12 mouse cellular contexts compared by ENCODE assay signal in the genomic region with DNA sequence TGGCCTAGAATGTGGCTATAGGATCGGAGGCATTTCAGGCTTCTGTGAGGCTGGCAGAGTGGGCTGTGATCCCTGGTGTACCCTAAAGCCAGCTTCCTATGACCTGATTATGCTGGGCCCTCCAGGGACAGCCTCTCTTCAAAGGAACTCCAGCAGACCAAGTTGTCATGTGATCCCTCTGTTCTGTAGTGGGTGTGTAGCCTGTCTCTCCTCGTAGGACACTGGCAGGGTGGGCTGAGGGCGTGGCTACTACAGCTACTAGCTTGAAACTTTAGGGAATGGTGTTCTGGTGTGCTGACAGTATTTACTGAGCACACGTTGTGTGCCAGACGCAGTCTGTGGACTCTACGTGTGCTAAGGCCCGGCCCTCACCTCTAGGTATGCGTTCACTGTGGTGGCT. TPM values are rescaled to one million over a fixed set of nuclear protein-coding genes. Genes with fewer than 3 reads are reported as not detected.
A peak's percentile ranks its signal among the peaks of the same experiment; 100 is the strongest.
DNase-seq lines count a peak whose midpoint lies in the region; ATAC-seq and TF ChIP-seq lines count a peak whose summit lies in the region.
"Had no signal": no experiment of that assay in that cellular context is flagged by ENCODE, and none has a peak within 500 bp of the region (broad histone marks: within the 10 kb centered on the region; RNA-seq: fewer than 3 reads in every experiment).

No protein-coding gene starts in this region.

- peaks cover 88% of the 10 kb centered on the region for H3K4me1 ChIP-seq in heart, embryonic 15.5 days (replicated peaks)
- peaks cover 75% of the 10 kb centered on the region for H3K4me1 ChIP-seq in neural tube, embryonic 13.5 days (replicated peaks)
- peaks cover 62% of the 10 kb centered on the region for H3K4me1 ChIP-seq in neural tube, embryonic 15.5 days
- peaks cover 40% of the 10 kb centered on the region for H3K4me1 ChIP-seq in intestine, postnatal 0 days (replicated peaks; ENCODE audit: control insufficient read depth, insufficient read depth, low read length)
- H3K4me1 ChIP-seq in kidney, embryonic 14.5 days (ENCODE audit: control insufficient read depth, insufficient read depth, low read length), result peaks cover 39% of the 10 kb centered on the region

- H3K4me3 ChIP-seq in heart, embryonic 15.5 days, result no peak overlapping the region
- no peak overlapping the region for H3K4me3 ChIP-seq in neural tube, embryonic 13.5 days
- no peak overlapping the region for H3K4me3 ChIP-seq in neural tube, embryonic 15.5 days (replicated peaks)
- H3K4me3 ChIP-seq in intestine, postnatal 0 days (ENCODE audit: low read depth, low read length), result no peak overlapping the region
- no peak overlapping the region for H3K4me3 ChIP-seq in kidney, embryonic 14.5 days (ENCODE audit: low read length)
- H3K4me3 ChIP-seq: hindbrain, embryonic 15.5 days; stomach, embryonic 15.5 days had no signal

- H3K27ac ChIP-seq in heart, embryonic 15.5 days, result 0 out of 2 replicates have a peak overlapping the region, but pooled peaks have one; percentile 2
- H3K27ac ChIP-seq in neural tube, embryonic 13.5 days (replicated peaks), result no peak overlapping the region
- no peak overlapping the region for H3K27ac ChIP-seq in neural tube, embryonic 15.5 days (replicated peaks)
- no peak overlapping the region for H3K27ac ChIP-seq in intestine, postnatal 0 days (ENCODE audit: low read depth, low read length)
- no peak overlapping the region for H3K27ac ChIP-seq in kidney, embryonic 14.5 days (ENCODE audit: low read depth, low read length)
- H3K27ac ChIP-seq: hindbrain, embryonic 15.5 days; kidney, postnatal 0 days; stomach, embryonic 15.5 days had no signal

- no peak for ATAC-seq in heart, embryonic 15.5 days (replicated peaks; ENCODE audit: insufficient number of reproducible peaks, insufficient read depth, low FRiP score, low read depth)
- no peak for ATAC-seq in neural tube, embryonic 13.5 days (ENCODE audit: low read depth)
- ATAC-seq in neural tube, embryonic 15.5 days (ENCODE audit: low FRiP score), result no peak
- no peak for ATAC-seq in intestine, postnatal 0 days
- ATAC-seq in kidney, embryonic 14.5 days (ENCODE audit: low FRiP score, low TSS enrichment), result no peak

- H3K9ac ChIP-seq in heart, embryonic 15.5 days, result no peak overlapping the region
- H3K9ac ChIP-seq in neural tube, embryonic 13.5 days, result peak overlapping the region; percentile 28; the same call in 1 of the 2 replicates
- H3K9ac ChIP-seq in neural tube, embryonic 15.5 days (replicated peaks), result no peak overlapping the region
- H3K9ac ChIP-seq in intestine, postnatal 0 days (ENCODE audit: low read depth, low read length), result no peak overlapping the region
- H3K9ac ChIP-seq in kidney, embryonic 14.5 days (ENCODE audit: low read depth, low read length), result no peak overlapping the region
- H3K9ac ChIP-seq: hindbrain, embryonic 15.5 days; stomach, embryonic 15.5 days had no signal

- no peaks in the 10 kb centered on the region for H3K9me3 ChIP-seq in heart, embryonic 15.5 days (replicated peaks)
- no peaks in the 10 kb centered on the region for H3K9me3 ChIP-seq in neural tube, embryonic 13.5 days
- no peaks in the 10 kb centered on the region for H3K9me3 ChIP-seq in neural tube, embryonic 15.5 days (replicated peaks)
- no peaks in the 10 kb centered on the region for H3K9me3 ChIP-seq in intestine, postnatal 0 days (ENCODE audit: control insufficient read depth)
- no peaks in the 10 kb centered on the region for H3K9me3 ChIP-seq in kidney, embryonic 14.5 days (ENCODE audit: control insufficient read depth, low read length)
- H3K9me3 ChIP-seq: hindbrain, embryonic 15.5 days; stomach, embryonic 15.5 days had no signal

- no peak for DNase-seq in heart, adult 18-20 months
- no peak for DNase-seq in right cerebral cortex, postnatal 10 days (ENCODE audit: low spot score in 2 of 2)
- DNase-seq: lung, postnatal 4 days had no signal

- H3K27me3 ChIP-seq in heart, embryonic 15.5 days, result no peaks in the 10 kb centered on the region
- peaks cover 41% of the 10 kb centered on the region for H3K27me3 ChIP-seq in neural tube, embryonic 13.5 days
- H3K27me3 ChIP-seq in neural tube, embryonic 15.5 days (replicated peaks), result peaks cover 31% of the 10 kb centered on the region
- no peaks in the 10 kb centered on the region for H3K27me3 ChIP-seq in intestine, postnatal 0 days (replicated peaks; ENCODE audit: control insufficient read depth, insufficient read depth, low read length)
- peaks cover 14% of the 10 kb centered on the region for H3K27me3 ChIP-seq in kidney, embryonic 14.5 days (ENCODE audit: control insufficient read depth, insufficient read depth, low read length)
- H3K27me3 ChIP-seq: stomach, embryonic 15.5 days had no signal

- H3K36me3 ChIP-seq in heart, embryonic 15.5 days, result no peaks in the 10 kb centered on the region
- H3K36me3 ChIP-seq in neural tube, embryonic 13.5 days, result peaks cover 14% of the 10 kb centered on the region
- H3K36me3 ChIP-seq in neural tube, embryonic 15.5 days, result peaks cover 15% of the 10 kb centered on the region; the same call in 1 of the 2 replicates
- peaks cover 24% of the 10 kb centered on the region; the same call in 1 of the 2 replicates for H3K36me3 ChIP-seq in intestine, postnatal 0 days (ENCODE audit: control insufficient read depth, insufficient read depth)
- peaks cover 2% of the 10 kb centered on the region; the same call in 1 of the 2 replicates for H3K36me3 ChIP-seq in kidney, embryonic 14.5 days (ENCODE audit: control insufficient read depth, insufficient read depth, low read length)
- H3K36me3 ChIP-seq: hindbrain, embryonic 15.5 days; stomach, embryonic 15.5 days had no signal

- 54% methylated on average over 8 of the region's 8 CpGs for WGBS in heart, embryonic 15.5 days
- WGBS in neural tube, embryonic 13.5 days, result 75% methylated on average over 8 of the region's 8 CpGs
- WGBS in neural tube, embryonic 15.5 days, result 62% methylated on average over 8 of the region's 8 CpGs
- WGBS in intestine, postnatal 0 days, result 51% methylated on average over 8 of the region's 8 CpGs
- WGBS in kidney, embryonic 14.5 days, result 66% methylated on average over 8 of the region's 8 CpGs

- TF ChIP-seq CTCF in intestine, postnatal 0 days (IDR thresholded peaks at IDR 0.05; ENCODE audit: low read depth), result no peak

- H3K4me2 ChIP-seq in heart, embryonic 15.5 days, result 0 out of 2 replicates have a peak overlapping the region, but pooled peaks have one; percentile 2
- no peak overlapping the region for H3K4me2 ChIP-seq in neural tube, embryonic 13.5 days
- H3K4me2 ChIP-seq in neural tube, embryonic 15.5 days, result no peak overlapping the region
- peak overlapping the region; percentile 95 for H3K4me2 ChIP-seq in intestine, postnatal 0 days (replicated peaks; ENCODE audit: low read depth)
- no peak overlapping the region for H3K4me2 ChIP-seq in kidney, embryonic 14.5 days (replicated peaks; ENCODE audit: low read depth, low read length)
- H3K4me2 ChIP-seq: hindbrain, embryonic 15.5 days; stomach, embryonic 15.5 days had no signal

RNA-seq across cellular contexts. Expression of gene Mfsd12, which starts 3.4 kb away (rescaled TPM):
- 11.7 and 22.3 TPM in 2 replicates for polyA plus RNA-seq in heart, embryonic 15.5 days (2015; fragmentation: Nextera tagmentation; extraction: Ambion mirVana)
- 10 to 100 TPM; 11.0 to 12.7 TPM for total RNA-seq in heart, adult 18-20 months (2021)
- polyA plus RNA-seq in neural tube, embryonic 13.5 days (2015; fragmentation: Nextera tagmentation; extraction: Ambion mirVana), result 16.5 and 17.8 TPM in 2 replicates
- 22.9 and 29.4 TPM in 2 replicates for polyA plus RNA-seq in neural tube, embryonic 15.5 days (2015; fragmentation: Nextera tagmentation; extraction: Ambion mirVana)
- 29.6 and 32.8 TPM in 2 replicates for polyA plus RNA-seq in intestine, postnatal 0 days (2015; fragmentation: Nextera tagmentation; extraction: Ambion mirVana)
- 4.1 and 4.6 TPM in 2 replicates for polyA plus RNA-seq in kidney, embryonic 14.5 days (2014; fragmentation: Nextera tagmentation; extraction: Ambion mirVana)

RNA-seq across cellular contexts. Expression of gene 4930404N11Rik, which starts 4.9 kb away (rescaled TPM):
- 0.81 and 2.2 TPM in 2 replicates for polyA plus RNA-seq in heart, embryonic 15.5 days (2015; fragmentation: Nextera tagmentation; extraction: Ambion mirVana)
- total RNA-seq in heart, adult 18-20 months (2021), result under 1 TPM; 0.45 to 0.51 TPM
- 0.68 and 0.87 TPM in 2 replicates for polyA plus RNA-seq in neural tube, embryonic 13.5 days (2015; fragmentation: Nextera tagmentation; extraction: Ambion mirVana)
- polyA plus RNA-seq in neural tube, embryonic 15.5 days (2015; fragmentation: Nextera tagmentation; extraction: Ambion mirVana), result 1.3 and 1.5 TPM in 2 replicates
- polyA plus RNA-seq in intestine, postnatal 0 days (2015; fragmentation: Nextera tagmentation; extraction: Ambion mirVana), result 0.85 and 1.5 TPM in 2 replicates
- 0.14 and 0.30 TPM in 2 replicates for polyA plus RNA-seq in kidney, embryonic 14.5 days (2014; fragmentation: Nextera tagmentation; extraction: Ambion mirVana)

RNA-seq across cellular contexts. Expression of gene Hmg20b, which starts 10.4 kb away (rescaled TPM):
- 82.8 and 83.4 TPM in 2 replicates for polyA plus RNA-seq in heart, embryonic 15.5 days (2015; fragmentation: Nextera tagmentation; extraction: Ambion mirVana)
- total RNA-seq in heart, adult 18-20 months (2021), result 10 to 100 TPM; 57.1 to 62.2 TPM
- 46.5 and 51.5 TPM in 2 replicates for polyA plus RNA-seq in neural tube, embryonic 13.5 days (2015; fragmentation: Nextera tagmentation; extraction: Ambion mirVana)
- polyA plus RNA-seq in neural tube, embryonic 15.5 days (2015; fragmentation: Nextera tagmentation; extraction: Ambion mirVana), result 31.0 and 48.9 TPM in 2 replicates
- 99.8 and 111 TPM in 2 replicates for polyA plus RNA-seq in intestine, postnatal 0 days (2015; fragmentation: Nextera tagmentation; extraction: Ambion mirVana)
- 115 and 119 TPM in 2 replicates for polyA plus RNA-seq in kidney, embryonic 14.5 days (2014; fragmentation: Nextera tagmentation; extraction: Ambion mirVana)

RNA-seq across cellular contexts. Expression of gene Fzr1, which starts 17.6 kb away (rescaled TPM):
- polyA plus RNA-seq in heart, embryonic 15.5 days (2015; fragmentation: Nextera tagmentation; extraction: Ambion mirVana), result 66.5 and 84.1 TPM in 2 replicates
- total RNA-seq in heart, adult 18-20 months (2021), result 10 to 100 TPM; 27.6 to 35.6 TPM
- 105 and 112 TPM in 2 replicates for polyA plus RNA-seq in neural tube, embryonic 13.5 days (2015; fragmentation: Nextera tagmentation; extraction: Ambion mirVana)
- 132 and 146 TPM in 2 replicates for polyA plus RNA-seq in neural tube, embryonic 15.5 days (2015; fragmentation: Nextera tagmentation; extraction: Ambion mirVana)
- polyA plus RNA-seq in intestine, postnatal 0 days (2015; fragmentation: Nextera tagmentation; extraction: Ambion mirVana), result 40.8 and 45.2 TPM in 2 replicates
- 101 and 108 TPM in 2 replicates for polyA plus RNA-seq in kidney, embryonic 14.5 days (2014; fragmentation: Nextera tagmentation; extraction: Ambion mirVana)

RNA-seq across cellular contexts. Expression of gene Gipc3, which starts 17.7 kb away (rescaled TPM):
- 0.04 TPM in 1 of 2 replicates, not detected in the other for polyA plus RNA-seq in heart, embryonic 15.5 days (2015; fragmentation: Nextera tagmentation; extraction: Ambion mirVana)
- 1 to 10 TPM; 3.4 to 4.7 TPM for total RNA-seq in heart, adult 18-20 months (2021)
- not detected in 2 replicates for polyA plus RNA-seq in neural tube, embryonic 13.5 days (2015; fragmentation: Nextera tagmentation; extraction: Ambion mirVana)
- polyA plus RNA-seq in neural tube, embryonic 15.5 days (2015; fragmentation: Nextera tagmentation; extraction: Ambion mirVana), result not detected in 2 replicates
- polyA plus RNA-seq in intestine, postnatal 0 days (2015; fragmentation: Nextera tagmentation; extraction: Ambion mirVana), result 0.04 and 0.08 TPM in 2 replicates
- 0.05 and 0.07 TPM in 2 replicates for polyA plus RNA-seq in kidney, embryonic 14.5 days (2014; fragmentation: Nextera tagmentation; extraction: Ambion mirVana)
- polyA plus RNA-seq: hindbrain, embryonic 15.5 days; neural tube, embryonic 11.5 days had no signal

Comparison
In these comparisons a context has a peak if more than half of its experiments do, and no peak if none do; other contexts are left out.
1. H3K4me2 ChIP-seq: peak in heart, embryonic 15.5 days (single experiment) and intestine, postnatal 0 days (single experiment); none in neural tube, embryonic 13.5 days (single experiment), neural tube, embryonic 15.5 days (single experiment) and kidney, embryonic 14.5 days (single experiment).